Mouse (Mus musculus): ENCODE data around the gene Rbpj.

Rbpj gene

GRCm38 (mm10) chr5:53591683-53592050, 125.7 kb downstream of the Rbpj start:
- no peak for DNase-seq (ENCODE audit: low spot score)

- DNase-seq (ENCODE audit: low spot score), result no peak
Measured at GRCm38 (mm10) chr5:53593080-53593688, 127.2 kb downstream of the Rbpj start.

GRCm38 (mm10) chr5:53594274-53594673, 128.3 kb downstream of the Rbpj start:
- peak; percentile 71 for DNase-seq (ENCODE audit: low spot score)

- no peak for DNase-seq (ENCODE audit: low spot score)
Measured at GRCm38 (mm10) chr5:53598510-53598909, 132.6 kb downstream of the Rbpj start.

- no peak for DNase-seq (ENCODE audit: low spot score)
Measured at GRCm38 (mm10) chr5:53599116-53599515, 133.2 kb downstream of the Rbpj start.

- no peak for DNase-seq (ENCODE audit: low spot score)
Measured at GRCm38 (mm10) chr5:53602194-53602593, 136.2 kb downstream of the Rbpj start.

GRCm38 (mm10) chr5:53605450-53605849, 139.5 kb downstream of the Rbpj start:
- DNase-seq (ENCODE audit: low spot score), result no peak

- DNase-seq (ENCODE audit: low spot score), result no peak
Measured at GRCm38 (mm10) chr5:53607230-53607996, 141.5 kb downstream of the Rbpj start.

GRCm38 (mm10) chr5:53618844-53619243, 152.9 kb downstream of the Rbpj start:
- no peak for DNase-seq (ENCODE audit: low spot score)

- no peak for DNase-seq (ENCODE audit: low spot score)
Measured at GRCm38 (mm10) chr5:53632026-53632425, 166.1 kb downstream of the Rbpj start.

- no peak for DNase-seq (ENCODE audit: low spot score)
Measured at GRCm38 (mm10) chr5:53636795-53637194, 170.8 kb downstream of the Rbpj start.

- DNase-seq (ENCODE audit: low spot score), result no peak
Measured at GRCm38 (mm10) chr5:53637206-53637605, 171.3 kb downstream of the Rbpj start.

GRCm38 (mm10) chr5:53638647-53639046, 172.7 kb downstream of the Rbpj start:
- no peak for DNase-seq (ENCODE audit: low spot score)

GRCm38 (mm10) chr5:53646669-53647068, 180.7 kb downstream of the Rbpj start:
- DNase-seq (ENCODE audit: low spot score), result no peak

- no peak for DNase-seq (ENCODE audit: low spot score)
Measured at GRCm38 (mm10) chr5:53647358-53647757, 181.4 kb downstream of the Rbpj start.

- no peak for DNase-seq (ENCODE audit: low spot score)
Measured at GRCm38 (mm10) chr5:53656596-53656995, 190.6 kb downstream of the Rbpj start.

- peak; percentile 24 for DNase-seq (ENCODE audit: low spot score)
Measured at GRCm38 (mm10) chr5:53657925-53658324, 192.0 kb downstream of the Rbpj start.

GRCm38 (mm10) chr5:53661508-53661907, 195.6 kb downstream of the Rbpj start:
- DNase-seq (ENCODE audit: low spot score), result no peak

GRCm38 (mm10) chr5:53662413-53662812, 196.5 kb downstream of the Rbpj start:
- DNase-seq (ENCODE audit: low spot score), result no peak

- DNase-seq (ENCODE audit: low spot score), result no peak
Measured at GRCm38 (mm10) chr5:53663665-53664064, 197.7 kb downstream of the Rbpj start.

- no peak for DNase-seq (ENCODE audit: low spot score)
Measured at GRCm38 (mm10) chr5:53668021-53668420, 202.1 kb downstream of the Rbpj start.

GRCm38 (mm10) chr5:53670321-53670938, 204.5 kb downstream of the Rbpj start:
- no peak for DNase-seq (ENCODE audit: low spot score)

- no peak for DNase-seq (ENCODE audit: low spot score)
Measured at GRCm38 (mm10) chr5:53671507-53671906, 205.6 kb downstream of the Rbpj start.

Data from embryo, embryonic 10 days (tissue).